Mouse (Mus musculus) heart, embryonic 11.5 days (tissue): ENCODE measurements around the gene Slc25a30. TPM values are rescaled to one million over a fixed set of nuclear protein-coding genes. Genes with fewer than 3 reads are reported as not detected.

ENCODE experiments used
- ATAC-seq: fragments of 200-750 bp; cut with Nextera tagmentation; replicated peaks from 2 replicates; pipeline ENCODE4 v1.8.0; 2017; ENCODE audit warnings: moderate library complexity; ENCODE audit not compliant: insufficient number of reproducible peaks, low FRiP score, low TSS enrichment
- H3K27ac ChIP-seq: fragments of 300-500 bp; sonication (generic); 2 replicates; pipeline ENCODE4 v1.5.1; 2014; ENCODE audit warnings: mild to moderate bottlenecking, low read depth, low read length
- H3K27me3 ChIP-seq: fragments of 300-500 bp; sonication (generic); 2 replicates; pipeline ENCODE4 v1.6.1; 2014; ENCODE audit warnings: mild to moderate bottlenecking, low read length, mixed read lengths; ENCODE audit not compliant: control insufficient read depth, insufficient read depth
- H3K36me3 ChIP-seq: fragments of 300-500 bp; sonication (generic); 2 replicates; pipeline ENCODE4 v1.6.1; 2014; ENCODE audit warnings: mild to moderate bottlenecking, low read length, moderate library complexity, mixed read lengths; ENCODE audit not compliant: control insufficient read depth, insufficient read depth
- H3K4me1 ChIP-seq: fragments of 300-500 bp; sonication (generic); 2 replicates; pipeline ENCODE4 v1.6.1; 2014; ENCODE audit warnings: low read length; ENCODE audit not compliant: control insufficient read depth, insufficient read depth
- H3K4me2 ChIP-seq: fragments of 300-500 bp; sonication (generic); 2 replicates; pipeline ENCODE4 v1.6.1; 2014; ENCODE audit warnings: mild to moderate bottlenecking, moderate library complexity
- H3K4me3 ChIP-seq: fragments of 300-500 bp; sonication (generic); 2 replicates; pipeline ENCODE4 v1.5.1; 2014; ENCODE audit warnings: low read depth, low read length
- H3K9ac ChIP-seq: fragments of 300-500 bp; sonication (generic); 2 replicates; pipeline ENCODE4 v1.6.1; 2014; ENCODE audit warnings: mild to moderate bottlenecking, low read depth, low read length, moderate library complexity
- H3K9me3 ChIP-seq: fragments of 300-500 bp; sonication (generic); replicated peaks from 2 replicates; pipeline ENCODE4 v1.6.1; 2016; ENCODE audit warnings: low read length; ENCODE audit not compliant: control insufficient read depth
- WGBS: fragments of 180-500 bp; shearing (Covaris S2); extraction: QIAGEN DNeasy Blood & Tissue Kit; methylation state at CpG from one replicate; pipeline ENCODE4 v1.1.7; 2014; ENCODE audit not compliant: insufficient replicate concordance; 5-methylcytosine and 5-hydroxymethylcytosine counted together
- polyA plus RNA-seq: library from polyadenylated mRNA; unstranded; fragments of >200 nt; fragmentation: Nextera tagmentation; extraction: Ambion mirVana; gene quantifications from 2 replicates; pipeline ENCODE4 v1.2.1, GENCODE M21; 2014

The Slc25a30 gene
- polyA plus RNA-seq, 1 experiment from 2014 or later = 7.2 TPM

DNA sequence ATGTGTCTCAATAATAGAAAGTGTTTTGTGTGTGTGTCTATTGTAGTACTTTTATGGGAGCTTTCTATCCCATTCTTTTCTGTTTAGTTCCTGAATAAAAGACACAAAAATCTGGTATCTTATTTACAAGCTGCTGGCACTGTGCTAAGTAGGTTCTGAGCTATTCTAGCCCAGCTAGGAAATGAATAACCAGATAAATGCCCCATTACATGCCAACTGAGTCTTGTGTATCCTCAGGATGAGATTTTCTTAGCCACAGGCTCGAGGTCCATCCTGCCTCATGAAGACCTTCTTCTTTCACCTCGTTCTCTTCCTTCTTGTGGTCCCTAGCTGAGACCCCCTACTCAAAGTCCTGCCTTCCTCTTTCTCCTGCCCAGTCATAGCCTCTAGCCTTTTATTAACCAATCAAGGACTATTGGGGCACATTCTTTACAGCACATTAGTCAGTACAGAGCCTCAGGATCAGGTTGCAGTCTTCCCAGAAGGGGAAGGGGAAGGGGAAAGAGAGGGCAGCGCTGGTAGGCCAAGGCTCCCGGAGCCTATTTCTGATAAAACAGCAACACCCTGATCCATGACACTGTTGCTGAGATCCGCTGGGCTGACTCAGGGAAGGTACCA, 11.0 kb upstream of the Slc25a30 start:
- WGBS = 37% methylated on average over 5 of the region's 5 CpGs
- H3K27me3 ChIP-seq = no peaks in the 10 kb centered on the region
- no peak overlapping the region for H3K27ac ChIP-seq
- no peak overlapping the region for H3K9ac ChIP-seq
- H3K4me3 ChIP-seq = no peak overlapping the region
- H3K9me3 ChIP-seq = no peaks in the 10 kb centered on the region
- H3K4me2 ChIP-seq = no peak overlapping the region
- no peaks in the 10 kb centered on the region for H3K36me3 ChIP-seq
- peaks cover 4% of the 10 kb centered on the region; the same call in 1 of the 2 replicates for H3K4me1 ChIP-seq
- ATAC-seq = no peak

DNA sequence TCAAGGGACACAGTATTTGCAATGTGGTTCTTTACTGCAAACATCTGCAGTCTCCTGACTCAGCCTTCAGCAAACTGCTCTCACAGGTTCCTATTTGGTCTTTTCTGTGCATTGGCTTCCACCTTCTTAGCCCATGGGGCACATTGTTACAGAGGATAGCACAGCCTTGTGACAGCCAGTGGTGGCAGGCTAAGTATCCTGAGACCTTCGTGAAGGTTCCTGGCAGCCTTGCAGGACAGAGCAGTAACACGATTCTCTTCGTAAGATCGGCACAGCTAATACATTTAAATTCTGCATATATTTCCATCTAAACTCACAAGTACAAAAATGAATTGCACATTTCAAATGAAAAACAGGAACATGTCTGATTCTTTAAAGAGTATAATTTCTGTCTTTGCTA, 9.1 kb upstream of the Slc25a30 start:
- 80% methylated on average over 4 of the region's 4 CpGs for WGBS
- H3K27me3 ChIP-seq = no peaks in the 10 kb centered on the region
- no peak overlapping the region for H3K9ac ChIP-seq
- H3K27ac ChIP-seq = no peak overlapping the region
- no peak overlapping the region for H3K4me2 ChIP-seq
- H3K4me3 ChIP-seq = no peak overlapping the region
- ATAC-seq = no peak
- H3K9me3 ChIP-seq = no peaks in the 10 kb centered on the region
- H3K4me1 ChIP-seq = no peaks in the 10 kb centered on the region
- H3K36me3 ChIP-seq = no peaks in the 10 kb centered on the region

DNA sequence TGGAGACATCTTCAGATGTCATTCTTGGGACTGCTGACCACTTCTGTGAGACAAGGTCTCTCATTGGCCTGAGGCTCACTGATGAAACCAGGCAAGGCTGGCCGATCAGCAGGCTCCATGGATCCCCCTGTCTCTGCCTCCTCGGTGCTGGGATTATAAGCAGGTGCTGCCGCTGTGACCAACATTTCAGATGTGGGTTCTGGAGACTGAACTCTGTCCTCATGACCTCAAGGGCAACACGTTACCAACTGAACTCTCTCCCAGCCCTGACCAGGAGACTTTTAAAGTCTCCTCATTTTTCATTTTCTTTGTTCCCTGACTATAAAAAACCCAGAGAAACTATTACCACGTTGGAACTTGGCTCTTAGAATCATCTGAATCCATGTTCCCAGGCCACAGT, 7.9 kb upstream of the Slc25a30 start:
- Histone ChIP-seq H3K36me3 (no peaks in the 10 kb centered on the region), H3K27me3 (no peaks in the 10 kb centered on the region), H3K9ac (no peak overlapping the region), H3K9me3 (no peaks in the 10 kb centered on the region), H3K4me1 (no peaks in the 10 kb centered on the region), H3K4me2 (no peak overlapping the region), H3K4me3 (no peak overlapping the region), H3K27ac (no peak overlapping the region)
- ATAC-seq = no peak
- 73% methylated on average over 5 of the region's 5 CpGs for WGBS

DNA sequence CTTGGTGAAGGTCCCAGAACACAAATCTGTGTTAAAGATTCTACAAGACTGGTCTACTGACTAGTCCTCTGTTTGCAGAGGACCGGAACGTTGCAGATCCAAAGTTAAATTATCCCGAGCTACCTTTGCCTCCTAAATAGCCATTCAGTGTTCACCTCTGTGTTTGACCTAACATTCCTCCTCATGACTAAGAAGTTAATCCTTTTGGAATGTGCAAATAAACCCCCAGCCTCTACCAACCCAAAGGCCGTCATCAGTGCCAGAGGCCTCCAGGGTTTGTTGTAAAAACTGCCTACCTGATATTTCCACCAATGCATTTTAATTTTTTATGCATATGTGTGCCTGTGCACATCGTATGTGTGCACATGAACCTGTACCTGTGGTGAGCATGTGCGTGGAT, 7.5 kb upstream of the Slc25a30 start:
- no peaks in the 10 kb centered on the region for H3K27me3 ChIP-seq
- no peaks in the 10 kb centered on the region for H3K4me1 ChIP-seq
- H3K27ac ChIP-seq = no peak overlapping the region
- no peak for ATAC-seq
- no peak overlapping the region for H3K9ac ChIP-seq
- H3K9me3 ChIP-seq = no peaks in the 10 kb centered on the region
- no peak overlapping the region for H3K4me3 ChIP-seq
- no peaks in the 10 kb centered on the region for H3K36me3 ChIP-seq
- no peak overlapping the region for H3K4me2 ChIP-seq
- WGBS = 73% methylated on average over 6 of the region's 6 CpGs

DNA sequence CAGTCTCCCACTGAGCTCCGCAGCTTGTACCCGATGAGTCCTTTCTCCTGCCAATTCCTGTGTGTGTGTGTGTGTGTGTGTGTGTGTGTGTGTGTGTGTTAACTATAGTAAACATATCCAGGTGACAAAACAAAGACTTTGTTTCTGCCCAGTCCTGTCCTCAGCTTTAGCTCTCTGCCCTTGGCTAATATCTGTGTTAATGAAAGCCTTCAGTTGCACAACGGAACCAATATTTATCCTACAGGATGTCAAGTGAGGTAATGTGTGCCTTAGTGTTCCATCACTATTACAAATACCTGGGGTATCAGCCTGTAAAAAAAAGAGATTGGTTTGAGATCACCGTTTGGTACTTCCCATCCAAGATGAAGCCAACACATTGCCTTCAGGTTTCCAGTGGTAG, 6.3 kb upstream of the Slc25a30 start:
- no peak overlapping the region for H3K4me3 ChIP-seq
- H3K27ac ChIP-seq = no peak overlapping the region
- H3K4me1 ChIP-seq = no peaks in the 10 kb centered on the region
- no peaks in the 10 kb centered on the region for H3K9me3 ChIP-seq
- H3K9ac ChIP-seq = no peak overlapping the region
- no peak for ATAC-seq
- 85% methylated on average over 4 of the region's 4 CpGs for WGBS
- H3K36me3 ChIP-seq = no peaks in the 10 kb centered on the region
- no peak overlapping the region for H3K4me2 ChIP-seq
- no peaks in the 10 kb centered on the region for H3K27me3 ChIP-seq

DNA sequence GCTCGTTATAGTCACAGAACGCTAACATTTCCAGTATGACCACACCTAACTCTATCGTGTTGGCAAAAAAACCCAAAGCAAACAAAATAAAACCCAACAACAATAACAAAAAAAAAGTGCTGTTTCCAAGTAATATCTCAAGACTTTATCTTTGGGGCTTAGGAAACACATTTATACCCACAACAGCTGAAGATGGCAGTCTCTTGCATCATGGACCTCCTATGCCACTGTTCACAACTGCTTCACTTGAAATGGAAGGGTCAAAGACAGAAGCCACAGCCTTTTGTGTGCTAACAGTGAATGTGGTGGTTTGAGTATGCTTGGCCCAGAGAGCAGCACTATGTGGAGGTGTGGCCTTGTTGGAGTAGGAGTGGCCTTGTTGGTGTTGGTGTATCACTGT, 4.5 kb upstream of the Slc25a30 start:
- no peak for ATAC-seq
- H3K9me3 ChIP-seq = no peaks in the 10 kb centered on the region

DNA sequence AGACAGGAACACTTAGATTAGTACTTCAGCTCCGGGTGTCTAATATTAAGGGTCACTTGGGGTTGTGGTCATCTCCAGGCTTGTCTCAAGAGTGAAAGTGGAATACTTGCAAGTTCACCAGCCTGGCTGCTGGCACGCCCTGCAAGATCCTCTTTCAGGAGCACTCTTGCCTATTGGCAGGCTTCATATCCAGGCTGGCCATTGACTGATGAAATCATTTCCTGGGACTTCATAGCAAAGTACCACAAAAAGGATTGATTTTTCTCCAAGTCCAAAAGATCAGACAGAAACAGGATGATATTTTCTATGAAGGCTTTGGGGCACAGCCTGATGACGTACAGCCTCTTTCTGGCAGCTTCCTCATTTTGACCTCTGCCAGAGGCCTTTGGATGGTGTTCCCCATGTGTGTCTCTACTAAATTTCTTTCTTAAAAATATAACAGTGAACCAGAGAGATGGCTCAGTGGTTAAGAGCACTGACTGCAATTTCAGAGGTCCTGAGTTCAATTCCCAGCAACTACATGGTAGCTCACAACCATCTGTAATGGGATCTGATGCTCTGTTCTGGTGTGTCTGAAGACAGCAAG, 3.7 kb upstream of the Slc25a30 start:
- 81% methylated on average over 3 of the region's 3 CpGs for WGBS

More for the DNA sequence above, 4.5 kb upstream of the Slc25a30 start:
- Histone ChIP-seq H3K9ac (no peak overlapping the region), H3K27me3 (no peaks in the 10 kb centered on the region), H3K27ac (no peak overlapping the region), H3K4me1 (no peaks in the 10 kb centered on the region), H3K36me3 (no peaks in the 10 kb centered on the region), H3K4me3 (no peak overlapping the region), H3K4me2 (no peak overlapping the region)
- 85% methylated on average over 3 of the region's 3 CpGs for WGBS

DNA sequence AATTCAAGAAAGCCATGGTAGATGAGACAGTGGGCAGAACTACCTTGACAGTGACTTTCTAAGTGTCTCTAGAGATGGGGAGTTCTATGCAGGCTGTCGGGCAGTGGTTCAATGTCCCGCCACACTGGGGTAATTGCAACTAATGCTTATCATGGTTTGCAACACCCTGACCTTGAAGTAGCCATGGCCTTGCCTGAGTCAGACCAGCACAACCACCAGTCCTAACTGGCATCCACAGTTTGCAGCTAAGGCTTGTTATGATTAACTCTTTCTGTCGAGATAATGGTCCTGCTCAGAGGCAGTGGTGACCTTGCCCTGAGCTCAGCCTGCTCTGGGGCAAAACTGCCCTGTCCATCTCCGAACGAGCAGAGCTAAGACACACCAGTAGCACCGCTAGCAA, 2.5 kb upstream of the Slc25a30 start:
- Histone ChIP-seq H3K4me3 (no peak overlapping the region), H3K36me3 (no peaks in the 10 kb centered on the region), H3K4me2 (no peak overlapping the region), H3K9ac (no peak overlapping the region), H3K4me1 (no peaks in the 10 kb centered on the region), H3K9me3 (no peaks in the 10 kb centered on the region), H3K27me3 (no peaks in the 10 kb centered on the region), H3K27ac (no peak overlapping the region)
- 57% methylated on average over 6 of the region's 6 CpGs for WGBS
- no peak for ATAC-seq

More for the DNA sequence above, 3.7 kb upstream of the Slc25a30 start:
- no peaks in the 10 kb centered on the region for H3K36me3 ChIP-seq
- ATAC-seq = no peak
- H3K4me3 ChIP-seq = no peak overlapping the region
- H3K27me3 ChIP-seq = no peaks in the 10 kb centered on the region
- H3K9me3 ChIP-seq = no peaks in the 10 kb centered on the region
- H3K4me1 ChIP-seq = no peaks in the 10 kb centered on the region
- H3K27ac ChIP-seq = no peak overlapping the region
- no peak overlapping the region for H3K4me2 ChIP-seq
- no peak overlapping the region for H3K9ac ChIP-seq

DNA sequence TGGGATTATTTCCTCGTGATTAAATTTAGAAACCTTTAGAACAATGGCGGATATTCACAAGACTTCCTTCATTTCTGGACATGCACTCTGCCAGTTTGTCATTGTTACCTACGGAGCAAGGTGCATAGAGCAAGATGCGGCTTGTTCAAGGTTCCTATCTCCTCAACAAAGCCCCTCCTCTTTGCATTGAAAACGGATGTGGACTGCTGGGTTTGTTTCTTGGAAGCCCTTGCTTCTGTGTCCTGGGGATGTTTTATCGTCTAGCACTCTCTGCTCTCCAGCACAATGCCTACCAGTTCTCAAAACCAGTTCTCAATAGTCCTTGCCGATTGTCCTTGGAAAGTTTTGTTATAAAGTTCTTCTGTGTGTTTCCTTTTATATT, 948 bp upstream of the Slc25a30 start:
- Histone ChIP-seq H3K9ac (no peak overlapping the region), H3K4me3 (no peak overlapping the region), H3K9me3 (no peaks in the 10 kb centered on the region), H3K4me1 (no peaks in the 10 kb centered on the region), H3K27ac (no peak overlapping the region), H3K27me3 (no peaks in the 10 kb centered on the region), H3K4me2 (peak overlapping the region; percentile 72), H3K36me3 (no peaks in the 10 kb centered on the region)
- no peak for ATAC-seq
- 32% methylated on average over 7 of the region's 7 CpGs for WGBS
